Comparison of ENCODE assay signal across 26 mouse cellular contexts in genomic region chr19:6507393-6507792, GRCm38 (mm10). TPM values are rescaled to one million over a fixed set of nuclear protein-coding genes. Genes with fewer than 3 reads are reported as not detected.
DNase-seq lines count a peak whose midpoint lies in the region; ATAC-seq and TF ChIP-seq lines count a peak whose summit lies in the region.
"Had no signal": no experiment of that assay in that cellular context is flagged by ENCODE, and none has a peak within 500 bp of the region (broad histone marks: within the 10 kb centered on the region; RNA-seq: fewer than 3 reads in every experiment).

No protein-coding gene starts in this region.

- peaks cover 59% of the 10 kb centered on the region for H3K4me1 ChIP-seq in hindbrain, embryonic 13.5 days (replicated peaks)
- peaks cover 41% of the 10 kb centered on the region for H3K4me1 ChIP-seq in hindbrain, embryonic 12.5 days
- peaks cover 7% of the 10 kb centered on the region for H3K4me1 ChIP-seq in megakaryocyte, embryonic 14.5 days
- peaks cover 28% of the 10 kb centered on the region for H3K4me1 ChIP-seq in cortical plate, adult 2 months (ENCODE audit: control insufficient read depth, insufficient read depth, low read length)
- H3K4me1 ChIP-seq in neural tube, embryonic 15.5 days, result peaks cover 53% of the 10 kb centered on the region

- WGBS in hindbrain, embryonic 13.5 days, result 49% methylated on average over 10 of the region's 10 CpGs
- 42% methylated on average over 10 of the region's 10 CpGs for WGBS in hindbrain, embryonic 12.5 days
- 47% methylated on average over 10 of the region's 10 CpGs for WGBS in neural tube, embryonic 15.5 days

- TF ChIP-seq CTCF in cortical plate, adult 2 months (IDR thresholded peaks at IDR 0.05; ENCODE audit: extremely low read depth, insufficient read depth, low read length), result no peak

- no peak overlapping the region for H3K9ac ChIP-seq in hindbrain, embryonic 13.5 days
- H3K9ac ChIP-seq in hindbrain, embryonic 12.5 days, result no peak overlapping the region
- H3K9ac ChIP-seq in neural tube, embryonic 15.5 days (replicated peaks), result no peak overlapping the region
- H3K9ac ChIP-seq: embryonic facial prominence, embryonic 15.5 days; hindbrain, embryonic 15.5 days; limb, embryonic 12.5 days; liver, embryonic 13.5 days; lung, embryonic 15.5 days; stomach, embryonic 15.5 days had no signal

- H3K4me3 ChIP-seq in hindbrain, embryonic 13.5 days, result no peak overlapping the region
- no peak overlapping the region for H3K4me3 ChIP-seq in hindbrain, embryonic 12.5 days
- peak overlapping the region; percentile 30 for H3K4me3 ChIP-seq in megakaryocyte, embryonic 14.5 days (replicated peaks)
- no peak overlapping the region for H3K4me3 ChIP-seq in cortical plate, adult 2 months (ENCODE audit: insufficient read depth, low read length)
- H3K4me3 ChIP-seq in neural tube, embryonic 15.5 days (replicated peaks), result no peak overlapping the region
- H3K4me3 ChIP-seq: embryonic facial prominence, embryonic 15.5 days; heart, adult 2 months; hindbrain, embryonic 15.5 days; limb, embryonic 12.5 days; liver, embryonic 13.5 days; lung, embryonic 15.5 days; stomach, embryonic 15.5 days had no signal

- DNase-seq in lung, postnatal 14 days, result no peak
- DNase-seq: adrenal gland, postnatal 36 days; cerebellum, adult 9-11 months; gastrocnemius, postnatal 10 days; heart, adult 2 months; kidney, adult 11 months; liver, embryonic 13.5 days had no signal

- H3K4me2 ChIP-seq in hindbrain, embryonic 13.5 days, result no peak overlapping the region
- no peak overlapping the region for H3K4me2 ChIP-seq in hindbrain, embryonic 12.5 days (replicated peaks)
- H3K4me2 ChIP-seq in neural tube, embryonic 15.5 days, result no peak overlapping the region
- H3K4me2 ChIP-seq: embryonic facial prominence, embryonic 15.5 days; hindbrain, embryonic 15.5 days; limb, embryonic 12.5 days; liver, embryonic 13.5 days; lung, embryonic 15.5 days; stomach, embryonic 15.5 days had no signal

- peaks cover 72% of the 10 kb centered on the region for H3K36me3 ChIP-seq in hindbrain, embryonic 13.5 days
- H3K36me3 ChIP-seq in hindbrain, embryonic 12.5 days, result peaks cover 39% of the 10 kb centered on the region
- no peaks in the 10 kb centered on the region for H3K36me3 ChIP-seq in megakaryocyte, embryonic 14.5 days (replicated peaks; ENCODE audit: low read length)
- peaks cover 66% of the 10 kb centered on the region for H3K36me3 ChIP-seq in neural tube, embryonic 15.5 days
- H3K36me3 ChIP-seq: embryonic facial prominence, embryonic 15.5 days; limb, embryonic 12.5 days; liver, embryonic 13.5 days; lung, embryonic 15.5 days; stomach, embryonic 15.5 days had no signal

- TF ChIP-seq POLR2A in cortical plate, adult 2 months (IDR thresholded peaks at IDR 0.05; ENCODE audit: extremely low read depth, insufficient read depth, low read length), result no peak

- H3K27me3 ChIP-seq in hindbrain, embryonic 13.5 days, result no peaks in the 10 kb centered on the region
- peaks cover 9% of the 10 kb centered on the region for H3K27me3 ChIP-seq in hindbrain, embryonic 12.5 days
- H3K27me3 ChIP-seq in megakaryocyte, embryonic 14.5 days (replicated peaks), result peaks cover 95% of the 10 kb centered on the region
- no peaks in the 10 kb centered on the region for H3K27me3 ChIP-seq in neural tube, embryonic 15.5 days (replicated peaks)
- H3K27me3 ChIP-seq: hindbrain, embryonic 15.5 days had no signal

- H3K9me3 ChIP-seq in hindbrain, embryonic 13.5 days, result no peaks in the 10 kb centered on the region
- no peaks in the 10 kb centered on the region for H3K9me3 ChIP-seq in hindbrain, embryonic 12.5 days (replicated peaks)
- H3K9me3 ChIP-seq in megakaryocyte, embryonic 14.5 days, result no peaks in the 10 kb centered on the region
- H3K9me3 ChIP-seq in neural tube, embryonic 15.5 days (replicated peaks), result no peaks in the 10 kb centered on the region
- H3K9me3 ChIP-seq: embryonic facial prominence, embryonic 15.5 days; hindbrain, embryonic 15.5 days; limb, embryonic 12.5 days; liver, embryonic 13.5 days; lung, embryonic 15.5 days; stomach, embryonic 15.5 days had no signal

- peak overlapping the region; percentile 77 for H3K27ac ChIP-seq in hindbrain, embryonic 13.5 days
- H3K27ac ChIP-seq in hindbrain, embryonic 12.5 days, result no peak overlapping the region
- peak overlapping the region; percentile 6; the same call in 1 of the 2 replicates for H3K27ac ChIP-seq in cortical plate, adult 2 months (ENCODE audit: insufficient read depth, low read length)
- peak overlapping the region; percentile 41; the same call in 1 of the 2 replicates for H3K27ac ChIP-seq in neural tube, embryonic 15.5 days (replicated peaks)
- H3K27ac ChIP-seq: embryonic facial prominence, embryonic 15.5 days; heart, adult 2 months; kidney, postnatal 0 days; limb, embryonic 12.5 days; liver, embryonic 13.5 days; lung, embryonic 15.5 days; stomach, embryonic 15.5 days had no signal

- no peak for ATAC-seq in hindbrain, embryonic 13.5 days (ENCODE audit: low FRiP score)
- no peak for ATAC-seq in hindbrain, embryonic 12.5 days (ENCODE audit: low FRiP score)
- ATAC-seq in megakaryocyte, adult 5-6 weeks (ENCODE audit: poor library complexity, severe bottlenecking), result no peak
- ATAC-seq in neural tube, embryonic 15.5 days (ENCODE audit: low FRiP score), result no peak
- ATAC-seq: midbrain, embryonic 16.5 days had no signal

RNA-seq across cellular contexts. Expression of gene Slc22a12, which starts 35.4 kb away (rescaled TPM):
- polyA plus RNA-seq in hindbrain, embryonic 13.5 days (2015; fragmentation: Nextera tagmentation; extraction: Ambion mirVana), result 0.10 and 0.23 TPM in 2 replicates
- polyA plus RNA-seq in hindbrain, embryonic 12.5 days (2016; fragmentation: Nextera tagmentation; extraction: Ambion mirVana), result not detected in 2 replicates
- not detected in 2 replicates for polyA plus RNA-seq in megakaryocyte, embryonic 14.5 days (2012; ENCODE audit: insufficient read depth, low replicate concordance)
- not detected in 2 replicates for total RNA-seq in megakaryocyte, adult 5-6 weeks (2015)
- total RNA-seq in megakaryocyte, adult 5-6 weeks (2017), result not detected in 2 replicates
- polyA plus RNA-seq in cortical plate, adult 2 months (2012; rRNA removed), result 0.15 and 0.38 TPM in 2 replicates
- polyA plus RNA-seq in neural tube, embryonic 15.5 days (2015; fragmentation: Nextera tagmentation; extraction: Ambion mirVana), result 0.14 TPM in 1 of 2 replicates, not detected in the other
- total RNA-seq: ES-E14; gastrocnemius, postnatal 10 days; heart, adult 2 months; megakaryocyte progenitor cell, adult 5-6 weeks had no signal
- polyA plus RNA-seq: embryonic facial prominence, embryonic 15.5 days; forebrain, embryonic 11.5 days; heart, adult 2 months; heart, postnatal 0 days; hindbrain, embryonic 15.5 days; limb, embryonic 12.5 days; liver, embryonic 13.5 days; neural tube, embryonic 11.5 days; stomach, embryonic 15.5 days; thymus, postnatal 0 days had no signal
